Mouse (Mus musculus) bone marrow macrophage, adult 2 months (primary cell): ENCODE data around the gene Cish.

Experiments used
- CTCF ChIP-seq: IDR thresholded peaks from 2 replicates; pipeline ENCODE4 v1.5.1; 2012; ENCODE audit warnings: low read depth, mild to moderate bottlenecking, low read length, moderate library complexity
- POLR2A ChIP-seq: IDR thresholded peaks from 2 replicates; pipeline ENCODE4 v1.6.1; 2012; ENCODE audit warnings: mild to moderate bottlenecking, low read depth, low read length, borderline replicate concordance

- no peak for TF ChIP-seq CTCF
- no peak for TF ChIP-seq POLR2A
Observed at GRCm38 (mm10) chr9:107327879-107328620, 32.2 kb downstream of the Cish start.
